Mouse (Mus musculus) CH12.LX (cell line): ENCODE data around the gene Ttc17.

ENCODE experiments used
- CHD1 ChIP-seq: IDR thresholded peaks from 2 replicates; pipeline ENCODE4 v1.6.1; 2012; ENCODE audit warnings: low read depth, low read length, improper control_type of control experiment, inconsistent platforms
- CHD2 ChIP-seq: IDR thresholded peaks from 2 replicates; pipeline ENCODE4 v1.6.1; 2011; ENCODE audit warnings: low read length, improper control_type of control experiment
- CTCF ChIP-seq, 2 experiments: IDR thresholded peaks in 1 of 2; conservative IDR thresholded peaks in 1 of 2; 2 replicates each; pipeline ENCODE4 v1.5.1; 2011 to 2012; ENCODE audit warnings: low read depth in 2 of 2, low read length in 2 of 2, improper control_type of control experiment in 1 of 2, inconsistent platforms in 1 of 2, mild to moderate bottlenecking in 1 of 2, moderate library complexity in 1 of 2
- E2F4 ChIP-seq: IDR thresholded peaks from 2 replicates; pipeline ENCODE4 v1.6.1; 2011; ENCODE audit warnings: low read depth, low read length, improper control_type of control experiment; ENCODE audit not compliant: insufficient replicate concordance
- HCFC1 ChIP-seq: IDR thresholded peaks from 2 replicates; pipeline ENCODE4 v1.6.1; 2012; ENCODE audit warnings: low read depth, mild to moderate bottlenecking, inconsistent platforms, low read length, improper control_type of control experiment
- MAX ChIP-seq: IDR thresholded peaks from 2 replicates; pipeline ENCODE4 v1.6.1; 2011; ENCODE audit warnings: low read length, improper control_type of control experiment
- MAZ ChIP-seq: IDR thresholded peaks from 2 replicates; pipeline ENCODE4 v1.6.1; 2012; ENCODE audit warnings: low read depth, mild to moderate bottlenecking, inconsistent platforms, low read length, improper control_type of control experiment, moderate library complexity
- MXI1 ChIP-seq: IDR thresholded peaks from 2 replicates; pipeline ENCODE4 v1.6.1; 2011; ENCODE audit warnings: mild to moderate bottlenecking, low read depth, low read length, improper control_type of control experiment
- NRF1 ChIP-seq: IDR thresholded peaks from 2 replicates; pipeline ENCODE4 v1.6.1; 2014; ENCODE audit warnings: low read depth, mild to moderate bottlenecking, inconsistent platforms, low read length, improper control_type of control experiment, moderate library complexity
- POLR2A ChIP-seq: IDR thresholded peaks from 2 replicates; pipeline ENCODE4 v1.6.1; 2011; ENCODE audit warnings: low read depth, mild to moderate bottlenecking, improper control_type of control experiment, low read length
- SIN3A ChIP-seq: IDR thresholded peaks from 2 replicates; pipeline ENCODE4 v1.6.1; 2012; ENCODE audit warnings: low read length, improper control_type of control experiment, inconsistent platforms
- TCF12 ChIP-seq: IDR thresholded peaks from 2 replicates; pipeline ENCODE4 v1.6.1; 2014; ENCODE audit warnings: low read depth, mild to moderate bottlenecking, inconsistent platforms, low read length, improper control_type of control experiment
- USF1 ChIP-seq: IDR thresholded peaks from 2 replicates; pipeline ENCODE4 v1.6.1; 2014; ENCODE audit warnings: low read depth, mild to moderate bottlenecking, inconsistent platforms, low read length, improper control_type of control experiment

DNA sequence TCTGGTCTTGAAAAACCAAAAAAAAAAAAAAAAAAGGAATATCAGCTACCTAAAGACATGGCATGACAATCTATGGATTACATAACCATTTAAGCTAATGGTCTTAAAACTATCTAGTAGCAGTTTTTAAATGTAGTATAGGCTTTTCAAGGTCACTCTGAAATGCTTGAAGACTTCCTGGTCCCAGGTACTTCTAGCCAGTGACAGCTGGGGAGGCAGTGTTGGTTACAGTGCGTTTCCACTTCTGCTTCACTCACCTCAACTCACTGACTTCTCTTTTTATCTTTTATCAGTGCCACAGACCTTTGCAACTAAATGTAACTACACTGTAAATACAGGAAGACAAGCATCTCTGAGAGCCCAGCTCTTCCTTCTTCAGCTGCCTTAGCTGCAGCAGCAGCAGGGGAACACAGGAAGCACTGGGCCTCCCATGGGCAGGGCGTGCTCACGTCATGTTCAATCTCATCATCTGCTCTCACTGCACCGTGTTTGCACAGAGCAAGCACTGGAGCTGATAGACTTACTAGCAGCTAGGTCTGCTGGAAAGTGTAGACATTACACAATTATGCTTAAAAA, 46.0 kb downstream of the Ttc17 start:
- no peak for TF ChIP-seq CHD1
- no peak for TF ChIP-seq CTCF (conservative IDR thresholded peaks at IDR 0.05 in 1 of 2, IDR thresholded peaks at IDR 0.05 in 1 of 2; ENCODE audit: low read depth in 2 of 2, low read length in 2 of 2)
- no peak for TF ChIP-seq TCF12
- no peak for TF ChIP-seq MAZ
- no peak for TF ChIP-seq E2F4
- no peak for TF ChIP-seq USF1
- no peak for TF ChIP-seq POLR2A
- no peak for TF ChIP-seq MXI1
- no peak for TF ChIP-seq NRF1
- no peak for TF ChIP-seq HCFC1
- no peak for TF ChIP-seq MAX
- no peak for TF ChIP-seq CHD2
- TF ChIP-seq SIN3A = peak; percentile 21; the same call in 1 of the 2 replicates
